Mouse (Mus musculus): Measurements from ENCODE around the gene Elavl2. TPM values are rescaled to one million over a fixed set of nuclear protein-coding genes. Genes with fewer than 3 reads are reported as not detected.

Elavl2 gene
- 0.04 TPM in 1 of 2 replicates, not detected in the other for polyA plus RNA-seq (2012; rRNA removed; ENCODE audit: low replicate concordance)

GRCm38 (mm10) chr4:91400423-91400822, at the start of gene Elavl2:
Elavl2 (minus strand) TSS chr4:91400785.

All from mammary gland, adult 2 months (tissue).